Mouse (Mus musculus) lung, postnatal 0 days (tissue): Measurements from ENCODE around the gene Nr1d2.

Experiments used
- CTCF ChIP-seq: IDR thresholded peaks from 2 replicates; pipeline ENCODE4 v1.5.1; 2016; ENCODE audit warnings: antibody characterized with exemption, mild to moderate bottlenecking
- EP300 ChIP-seq: IDR thresholded peaks from 2 replicates; pipeline ENCODE4 v1.6.1; 2016; ENCODE audit warnings: antibody characterized with exemption, mild to moderate bottlenecking, control low read depth

DNA sequence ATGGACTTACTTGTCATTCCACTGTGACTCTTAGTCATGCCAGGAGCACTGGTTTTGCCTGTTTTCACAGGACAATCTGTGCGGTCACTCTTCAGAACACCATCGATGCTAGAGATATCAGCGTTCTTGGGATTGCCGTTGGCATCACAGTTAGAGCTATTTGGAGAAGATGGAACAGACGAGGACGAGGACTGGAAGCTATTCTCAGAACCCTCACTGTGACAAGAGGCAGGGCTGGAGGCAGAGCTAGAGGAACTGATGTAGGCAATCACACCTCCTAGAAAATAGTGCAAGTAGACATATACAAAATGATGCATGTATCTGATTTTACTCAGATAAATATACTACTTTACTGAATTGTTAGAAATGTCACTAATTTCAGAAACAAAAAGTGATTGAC, 16.9 kb downstream of the Nr1d2 start:
- TF ChIP-seq EP300: no peak
- no peak for TF ChIP-seq CTCF
